In genomic region chr11:69311266-69311665, GRCm38 (mm10) we compare ENCODE assay signal across 13 mouse cellular contexts. TPM values are rescaled to one million over a fixed set of nuclear protein-coding genes. Genes with fewer than 3 reads are reported as not detected.
DNase-seq lines count a peak whose midpoint lies in the region; ATAC-seq and TF ChIP-seq lines count a peak whose summit lies in the region.
"Had no signal": no experiment of that assay in that cellular context is flagged by ENCODE, and none has a peak within 500 bp of the region (broad histone marks: within the 10 kb centered on the region; RNA-seq: fewer than 3 reads in every experiment).

No protein-coding gene starts in this region.

- TF ChIP-seq CTCF in lung, adult 2 months (IDR thresholded peaks at IDR 0.05; ENCODE audit: insufficient read depth, low read length) = no peak

- H3K27ac ChIP-seq in midbrain, embryonic 15.5 days = 0 out of 2 replicates have a peak overlapping the region, but pooled peaks have one; percentile 38
- no peak overlapping the region for H3K27ac ChIP-seq in midbrain, embryonic 16.5 days (ENCODE audit: low read length)
- H3K27ac ChIP-seq: liver, embryonic 13.5 days had no signal

- no peak for ATAC-seq in midbrain, embryonic 15.5 days (replicated peaks)
- ATAC-seq in midbrain, embryonic 16.5 days = no peak

- H3K9me3 ChIP-seq in midbrain, embryonic 15.5 days = no peaks in the 10 kb centered on the region
- H3K9me3 ChIP-seq in midbrain, embryonic 16.5 days (replicated peaks; ENCODE audit: control insufficient read depth, low read length, poor library complexity, severe bottlenecking) = no peaks in the 10 kb centered on the region
- H3K9me3 ChIP-seq: liver, embryonic 13.5 days had no signal

- WGBS in midbrain, embryonic 15.5 days = 69% methylated on average over 7 of the region's 7 CpGs
- 70% methylated on average over 7 of the region's 7 CpGs for WGBS in midbrain, embryonic 16.5 days
- 83% methylated on average over 7 of the region's 7 CpGs for WGBS in lung, adult 2 months

- TF ChIP-seq POLR2A in lung, adult 2 months (IDR thresholded peaks at IDR 0.05; ENCODE audit: borderline replicate concordance, extremely low read depth, low read depth, low read length) = no peak

- peaks cover 34% of the 10 kb centered on the region for H3K36me3 ChIP-seq in midbrain, embryonic 15.5 days (replicated peaks)
- H3K36me3 ChIP-seq in midbrain, embryonic 16.5 days (ENCODE audit: control insufficient read depth, insufficient read depth, low read length) = peaks cover 27% of the 10 kb centered on the region

- H3K4me3 ChIP-seq in midbrain, embryonic 15.5 days = no peak overlapping the region
- H3K4me3 ChIP-seq in midbrain, embryonic 16.5 days (ENCODE audit: low read depth, low read length) = no peak overlapping the region
- no peak overlapping the region for H3K4me3 ChIP-seq in lung, adult 2 months (replicated peaks; ENCODE audit: extremely low read depth, low read depth, low read length)
- H3K4me3 ChIP-seq: liver, embryonic 13.5 days had no signal

- H3K9ac ChIP-seq in midbrain, embryonic 15.5 days = no peak overlapping the region
- H3K9ac ChIP-seq in midbrain, embryonic 16.5 days (ENCODE audit: low read depth, low read length) = no peak overlapping the region
- H3K9ac ChIP-seq: liver, embryonic 13.5 days had no signal

- H3K4me2 ChIP-seq in midbrain, embryonic 15.5 days = no peak overlapping the region
- no peak overlapping the region for H3K4me2 ChIP-seq in midbrain, embryonic 16.5 days (ENCODE audit: low read length)
- H3K4me2 ChIP-seq: liver, embryonic 13.5 days had no signal

- H3K4me1 ChIP-seq in midbrain, embryonic 15.5 days = no peaks in the 10 kb centered on the region
- H3K4me1 ChIP-seq in midbrain, embryonic 16.5 days (ENCODE audit: control insufficient read depth, insufficient read depth, low read length) = no peaks in the 10 kb centered on the region; the same call in 1 of the 2 replicates
- no peaks in the 10 kb centered on the region for H3K4me1 ChIP-seq in lung, adult 2 months (ENCODE audit: control insufficient read depth, insufficient read depth, low read length)

- DNase-seq in gastrocnemius, adult 18-20 months (ENCODE audit: low spot score) = peak; percentile 49
- no peak for DNase-seq in gastrocnemius, postnatal 4 days (ENCODE audit: low spot score in 2 of 2)
- DNase-seq in heart, postnatal 10 days = peak; percentile 44 to 50
- DNase-seq in ovary, postnatal 36 days (ENCODE audit: low spot score) = no peak
- DNase-seq in cerebellum, postnatal 36 days = no peak
- no peak for DNase-seq in lung, adult 2 months
- DNase-seq: kidney, adult 9 months; liver, embryonic 13.5 days; lung, postnatal 14 days; thymus, postnatal 4 days had no signal

- no peaks in the 10 kb centered on the region for H3K27me3 ChIP-seq in midbrain, embryonic 15.5 days (replicated peaks)
- H3K27me3 ChIP-seq in midbrain, embryonic 16.5 days (ENCODE audit: control insufficient read depth, insufficient read depth, low read depth, low read length) = no peaks in the 10 kb centered on the region
- H3K27me3 ChIP-seq: liver, embryonic 13.5 days had no signal

- intact Hi-C loops in heart, postnatal 10 days (cut with DNase I) = no loop called here

RNA-seq across cellular contexts. Expression of gene Cntrob, which starts 12.3 kb away (rescaled TPM):
- 1 to 10 TPM; 1.2 to 1.7 TPM for total RNA-seq in gastrocnemius, adult 18-20 months (2021)
- 10 to 100 TPM; 12.0 to 12.9 TPM for total RNA-seq in gastrocnemius, postnatal 4 days (2021)
- polyA plus RNA-seq in midbrain, embryonic 15.5 days (2015; fragmentation: Nextera tagmentation; extraction: Ambion mirVana) = 22.1 and 22.2 TPM in 2 replicates
- 19.2 and 21.7 TPM in 2 replicates for polyA plus RNA-seq in midbrain, embryonic 16.5 days (2015; fragmentation: Nextera tagmentation; extraction: Ambion mirVana)
- total RNA-seq in heart, postnatal 10 days (2021) = 1 to 10 TPM; 5.7 to 8.6 TPM
- 5.0 and 6.9 TPM in 2 replicates for polyA plus RNA-seq in lung, adult 2 months (2012; rRNA removed)

RNA-seq across cellular contexts. Expression of gene Trappc1, which starts 12.5 kb away (rescaled TPM):
- 10 to 100 TPM; 43.4 to 44.8 TPM for total RNA-seq in gastrocnemius, adult 18-20 months (2021)
- total RNA-seq in gastrocnemius, postnatal 4 days (2021) = 10 to 100 TPM; 62.2 to 63.1 TPM
- 182 and 184 TPM in 2 replicates for polyA plus RNA-seq in midbrain, embryonic 15.5 days (2015; fragmentation: Nextera tagmentation; extraction: Ambion mirVana)
- polyA plus RNA-seq in midbrain, embryonic 16.5 days (2015; fragmentation: Nextera tagmentation; extraction: Ambion mirVana) = 173 and 179 TPM in 2 replicates
- total RNA-seq in heart, postnatal 10 days (2021) = 10 to 100 TPM; 71.8 to 73.7 TPM
- polyA plus RNA-seq in lung, adult 2 months (2012; rRNA removed) = 26.7 and 48.5 TPM in 2 replicates

RNA-seq across cellular contexts. Expression of gene Kcnab3, which starts 14.8 kb away (rescaled TPM):
- under 1 TPM in 1 of 2 experiments, not detected in 1; 0.09 TPM for total RNA-seq in gastrocnemius, adult 18-20 months (2021)
- under 1 TPM; 0.49 to 0.56 TPM for total RNA-seq in gastrocnemius, postnatal 4 days (2021)
- polyA plus RNA-seq in midbrain, embryonic 15.5 days (2015; fragmentation: Nextera tagmentation; extraction: Ambion mirVana) = 4.1 and 4.9 TPM in 2 replicates
- polyA plus RNA-seq in midbrain, embryonic 16.5 days (2015; fragmentation: Nextera tagmentation; extraction: Ambion mirVana) = 3.8 and 5.3 TPM in 2 replicates
- total RNA-seq in heart, postnatal 10 days (2021) = 1 to 10 TPM in 1 of 2 experiments, under 1 TPM in 1; 0.97 to 1.0 TPM
- polyA plus RNA-seq in lung, adult 2 months (2012; rRNA removed) = 1.6 and 2.2 TPM in 2 replicates
- total RNA-seq: hematopoietic stem cell, adult 5-6 weeks had no signal

RNA-seq across cellular contexts. Expression of gene Rnf227, which starts 29.0 kb away (rescaled TPM):
- under 1 TPM; 0.25 to 0.43 TPM for total RNA-seq in gastrocnemius, adult 18-20 months (2021)
- 1 to 10 TPM; 2.8 to 3.1 TPM for total RNA-seq in gastrocnemius, postnatal 4 days (2021)
- polyA plus RNA-seq in midbrain, embryonic 15.5 days (2015; fragmentation: Nextera tagmentation; extraction: Ambion mirVana) = 278 and 308 TPM in 2 replicates
- polyA plus RNA-seq in midbrain, embryonic 16.5 days (2015; fragmentation: Nextera tagmentation; extraction: Ambion mirVana) = 297 and 334 TPM in 2 replicates
- total RNA-seq in heart, postnatal 10 days (2021) = 1 to 10 TPM in 1 of 2 experiments, under 1 TPM in 1; 0.89 to 1.7 TPM
- 1.0 and 4.3 TPM in 2 replicates for polyA plus RNA-seq in lung, adult 2 months (2012; rRNA removed)

RNA-seq across cellular contexts. Expression of gene Chd3, which starts 57.9 kb away (rescaled TPM):
- total RNA-seq in gastrocnemius, adult 18-20 months (2021) = 1 to 10 TPM; 5.7 to 7.9 TPM
- 10 to 100 TPM; 73.0 to 80.8 TPM for total RNA-seq in gastrocnemius, postnatal 4 days (2021)
- 98.2 and 102 TPM in 2 replicates for polyA plus RNA-seq in midbrain, embryonic 15.5 days (2015; fragmentation: Nextera tagmentation; extraction: Ambion mirVana)
- 82.8 and 86.1 TPM in 2 replicates for polyA plus RNA-seq in midbrain, embryonic 16.5 days (2015; fragmentation: Nextera tagmentation; extraction: Ambion mirVana)
- total RNA-seq in heart, postnatal 10 days (2021) = 10 to 100 TPM; 62.0 to 66.7 TPM
- polyA plus RNA-seq in lung, adult 2 months (2012; rRNA removed) = 120 and 135 TPM in 2 replicates

Comparison
In these comparisons a context has a peak if more than half of its experiments do, and no peak if none do; other contexts are left out.
1. DNase-seq: peak in gastrocnemius, adult 18-20 months (single experiment) and heart, postnatal 10 days (2 of 2); none in gastrocnemius, postnatal 4 days (0 of 2), ovary, postnatal 36 days (single experiment), cerebellum, postnatal 36 days (0 of 2) and lung, adult 2 months (single experiment).